Mouse (Mus musculus) forebrain, embryonic 13.5 days (tissue): ENCODE measurements around the gene Manea. TPM values are rescaled to one million over a fixed set of nuclear protein-coding genes. Genes with fewer than 3 reads are reported as not detected.
"Not testable (repeated sequence)": the region's sequence is repeated elsewhere in the genome, so short reads cannot be mapped to it uniquely, and the experiment has no call there.

Experiments used
- ATAC-seq: fragments of 200-750 bp; cut with Nextera tagmentation; 2 replicates; pipeline ENCODE4 v1.8.0; 2017
- H3K27ac ChIP-seq: fragments of 300-500 bp; sonication (generic); 2 replicates; pipeline ENCODE4 v1.5.1; 2015; ENCODE audit warnings: inconsistent platforms, mild to moderate bottlenecking, moderate library complexity
- H3K27me3 ChIP-seq: fragments of 300-500 bp; sonication (generic); 2 replicates; pipeline ENCODE4 v1.6.1; 2015; ENCODE audit warnings: mild to moderate bottlenecking, inconsistent platforms
- H3K36me3 ChIP-seq: fragments of 300-500 bp; sonication (generic); 2 replicates; pipeline ENCODE4 v1.6.1; 2015; ENCODE audit warnings: mild to moderate bottlenecking, inconsistent platforms; ENCODE audit not compliant: poor library complexity, severe bottlenecking
- H3K4me1 ChIP-seq: fragments of 300-500 bp; sonication (generic); 2 replicates; pipeline ENCODE4 v1.6.1; 2015; ENCODE audit warnings: inconsistent platforms
- H3K4me2 ChIP-seq: fragments of 300-500 bp; sonication (generic); 2 replicates; pipeline ENCODE4 v1.6.1; 2015; ENCODE audit warnings: inconsistent platforms, mild to moderate bottlenecking, moderate library complexity
- H3K4me3 ChIP-seq: fragments of 300-500 bp; sonication (generic); 2 replicates; pipeline ENCODE4 v1.5.1; 2015; ENCODE audit warnings: mild to moderate bottlenecking, inconsistent platforms
- H3K9ac ChIP-seq: fragments of 300-500 bp; sonication (generic); 2 replicates; pipeline ENCODE4 v1.6.1; 2015; ENCODE audit warnings: mild to moderate bottlenecking, inconsistent platforms
- H3K9me3 ChIP-seq: fragments of 300-500 bp; sonication (generic); replicated peaks from 2 replicates; pipeline ENCODE4 v1.6.1; 2016; ENCODE audit warnings: inconsistent platforms
- WGBS: fragments of 180-500 bp; shearing (Covaris S2); methylation state at CpG from one replicate; pipeline ENCODE4 v1.1.7; 2015; 5-methylcytosine and 5-hydroxymethylcytosine counted together
- polyA plus RNA-seq: library from polyadenylated mRNA; unstranded; fragments of >200 nt; fragmentation: Nextera tagmentation; extraction: Ambion mirVana; gene quantifications from 2 replicates; pipeline ENCODE4 v1.2.1, GENCODE M21; 2015

Gene Manea
- 13.6 and 14.3 TPM in 2 replicates for polyA plus RNA-seq

- H3K9ac ChIP-seq: peak within 1 kb of the TSS; percentile 82
- no peaks in the 10 kb centered on the region for H3K27me3 ChIP-seq
- no peaks in the 10 kb centered on the region for H3K36me3 ChIP-seq
- peak within 1 kb of the TSS; percentile 75 for H3K27ac ChIP-seq
- peak within 1 kb of the TSS; percentile 63 for H3K4me2 ChIP-seq
- H3K4me1 ChIP-seq: peaks cover 8% of the 10 kb centered on the region
- under 1% methylated on average over 50 of the region's 52 CpGs for WGBS
- no peaks in the 10 kb centered on the region for H3K9me3 ChIP-seq
- ATAC-seq: peak; percentile 98
- H3K4me3 ChIP-seq: peak within 1 kb of the TSS; percentile 78
Observed at GRCm38 (mm10) chr4:26346443-26347106, at the start of gene Manea. Gene Manea, minus strand, starts transcription at chr4:26346891.

GRCm38 (mm10) chr4:26354616-26355015 lies 7.9 kb upstream of the Manea start:
- ATAC-seq: peak; percentile 75; the same call in 1 of the 2 replicates
- no peak overlapping the region for H3K9ac ChIP-seq

GRCm38 (mm10) chr4:26353643-26354231 lies 7.0 kb upstream of the Manea start:
- Histone ChIP-seq H3K4me3 (no peak overlapping the region), H3K4me2 (no peak overlapping the region), H3K9ac (no peak overlapping the region), H3K9me3 (no peaks in the 10 kb centered on the region), H3K36me3 (no peaks in the 10 kb centered on the region), H3K27me3 (no peaks in the 10 kb centered on the region), H3K4me1 (no peaks in the 10 kb centered on the region), H3K27ac (no peak overlapping the region)
- ATAC-seq: no peak
- 18% methylated on average over 2 of the region's 2 CpGs for WGBS

More at GRCm38 (mm10) chr4:26354616-26355015, 7.9 kb upstream of the Manea start:
- Histone ChIP-seq H3K4me3 (no peak overlapping the region), H3K27me3 (no peaks in the 10 kb centered on the region), H3K9me3 (no peaks in the 10 kb centered on the region), H3K4me1 (no peaks in the 10 kb centered on the region), H3K36me3 (no peaks in the 10 kb centered on the region), H3K4me2 (no peak overlapping the region), H3K27ac (no peak overlapping the region)
- WGBS: 91% methylated on average over 2 of the region's 2 CpGs

- Histone ChIP-seq H3K9ac (no peak overlapping the region), H3K4me2 (no peak overlapping the region), H3K36me3 (no peaks in the 10 kb centered on the region), H3K9me3 (no peaks in the 10 kb centered on the region), H3K4me1 (peaks cover 8% of the 10 kb centered on the region), H3K27me3 (no peaks in the 10 kb centered on the region), H3K27ac (no peak overlapping the region), H3K4me3 (no peak overlapping the region)
- 35% methylated on average over 2 of the region's 2 CpGs for WGBS
- ATAC-seq: no peak
Observed at GRCm38 (mm10) chr4:26347239-26347638, 548 bp upstream of the Manea start.

GRCm38 (mm10) chr4:26345741-26346442 lies 799 bp downstream of the Manea start:
- peaks cover 8% of the 10 kb centered on the region for H3K4me1 ChIP-seq
- peak overlapping the region; percentile 63 for H3K4me2 ChIP-seq
- H3K9ac ChIP-seq: peak overlapping the region; percentile 82
- peak overlapping the region; percentile 75 for H3K27ac ChIP-seq
- no peaks in the 10 kb centered on the region for H3K9me3 ChIP-seq
- no peaks in the 10 kb centered on the region for H3K27me3 ChIP-seq
- ATAC-seq: peak; percentile 20
- H3K36me3 ChIP-seq: no peaks in the 10 kb centered on the region
- peak overlapping the region; percentile 78 for H3K4me3 ChIP-seq
- under 1% methylated on average over 16 of the region's 16 CpGs for WGBS

GRCm38 (mm10) chr4:26345080-26345479 lies 1.6 kb downstream of the Manea start:
- 71% methylated on average over 3 of the region's 3 CpGs for WGBS
- peaks cover 8% of the 10 kb centered on the region for H3K4me1 ChIP-seq

GRCm38 (mm10) chr4:26342346-26342745 lies 4.3 kb downstream of the Manea start:
- H3K36me3 ChIP-seq: no peaks in the 10 kb centered on the region
- no peaks in the 10 kb centered on the region for H3K9me3 ChIP-seq
- no peaks in the 10 kb centered on the region for H3K27me3 ChIP-seq
- no peak for ATAC-seq
- H3K4me2 ChIP-seq: no peak overlapping the region
- H3K9ac ChIP-seq: no peak overlapping the region
- H3K4me3 ChIP-seq: no peak overlapping the region
- H3K4me1 ChIP-seq: peaks cover 8% of the 10 kb centered on the region
- H3K27ac ChIP-seq: no peak overlapping the region

More at GRCm38 (mm10) chr4:26345080-26345479, 1.6 kb downstream of the Manea start:
- no peaks in the 10 kb centered on the region for H3K27me3 ChIP-seq
- H3K27ac ChIP-seq: no peak overlapping the region
- peak overlapping the region; percentile 63 for H3K4me2 ChIP-seq
- H3K36me3 ChIP-seq: no peaks in the 10 kb centered on the region
- H3K4me3 ChIP-seq: peak overlapping the region; percentile 78; the same call in 1 of the 2 replicates
- no peak overlapping the region for H3K9ac ChIP-seq
- no peak for ATAC-seq
- no peaks in the 10 kb centered on the region for H3K9me3 ChIP-seq

- WGBS: 83% methylated on average over 5 of the region's 5 CpGs
- Histone ChIP-seq H3K4me3 (no peak overlapping the region), H3K9me3 (no peaks in the 10 kb centered on the region), H3K4me2 (no peak overlapping the region), H3K9ac (no peak overlapping the region), H3K36me3 (0 out of 2 replicates have a peak, but pooled peaks cover 3% of the 10 kb centered on the region), H3K4me1 (no peaks in the 10 kb centered on the region), H3K27ac (no peak overlapping the region), H3K27me3 (no peaks in the 10 kb centered on the region)
- ATAC-seq: no peak
Observed at GRCm38 (mm10) chr4:26338604-26339003, 8.1 kb downstream of the Manea start.

- no peak overlapping the region for H3K4me3 ChIP-seq
- ATAC-seq: no peak
- 95% methylated on average over 5 of the region's 5 CpGs for WGBS
Observed at GRCm38 (mm10) chr4:26336563-26336962, 10.1 kb downstream of the Manea start.

GRCm38 (mm10) chr4:26304731-26305130 lies 42.0 kb downstream of the Manea start:
- ATAC-seq, H3K9ac ChIP-seq, H3K9me3 ChIP-seq, H3K4me3 ChIP-seq, H3K36me3 ChIP-seq, H3K4me1 ChIP-seq, H3K4me2 ChIP-seq, H3K27me3 ChIP-seq, H3K27ac ChIP-seq: not testable (repeated sequence)
- WGBS: 96% methylated on average over 1 of the region's 1 CpGs

More at GRCm38 (mm10) chr4:26336563-26336962, 10.1 kb downstream of the Manea start:
- Histone ChIP-seq H3K4me2 (no peak overlapping the region), H3K27ac (no peak overlapping the region), H3K9me3 (no peaks in the 10 kb centered on the region), H3K9ac (no peak overlapping the region), H3K27me3 (no peaks in the 10 kb centered on the region), H3K36me3 (0 out of 2 replicates have a peak, but pooled peaks cover 3% of the 10 kb centered on the region), H3K4me1 (no peaks in the 10 kb centered on the region)

- H3K27ac ChIP-seq: no peak overlapping the region
- ATAC-seq: no peak
- H3K27me3 ChIP-seq: no peaks in the 10 kb centered on the region
- H3K4me2 ChIP-seq: no peak overlapping the region
- H3K4me1 ChIP-seq: peaks cover 3% of the 10 kb centered on the region; the same call in 1 of the 2 replicates
- no peak overlapping the region for H3K9ac ChIP-seq
- no peaks in the 10 kb centered on the region for H3K36me3 ChIP-seq
- no peak overlapping the region for H3K4me3 ChIP-seq
- WGBS: 69% methylated on average over 1 of the region's 1 CpGs
- H3K9me3 ChIP-seq: no peaks in the 10 kb centered on the region
Observed at GRCm38 (mm10) chr4:26277112-26277716, 69.5 kb downstream of the Manea start.

- H3K27ac ChIP-seq: 0 out of 2 replicates have a peak overlapping the region, but pooled peaks have one; percentile 32
Observed at GRCm38 (mm10) chr4:26276264-26276663, 70.4 kb downstream of the Manea start.

More at GRCm38 (mm10) chr4:26276264-26276663, 70.4 kb downstream of the Manea start:
- H3K9me3 ChIP-seq: no peaks in the 10 kb centered on the region
- H3K4me3 ChIP-seq: no peak overlapping the region
- peaks cover 3% of the 10 kb centered on the region; the same call in 1 of the 2 replicates for H3K4me1 ChIP-seq
- peak; percentile 78 for ATAC-seq
- H3K27me3 ChIP-seq: no peaks in the 10 kb centered on the region
- H3K9ac ChIP-seq: no peak overlapping the region
- no peaks in the 10 kb centered on the region for H3K36me3 ChIP-seq
- H3K4me2 ChIP-seq: no peak overlapping the region
